Mouse (Mus musculus) cerebellum, adult 2 months (tissue): ENCODE data around the gene Kcnk12.

Experiments
- CTCF ChIP-seq: fragments of 200-500 bp; IDR thresholded peaks from 2 replicates; pipeline ENCODE4 v1.5.1; 2011; ENCODE audit warnings: low read depth, mild to moderate bottlenecking, control low read depth, low read length, moderate library complexity, borderline replicate concordance; ENCODE audit not compliant: insufficient read depth
- POLR2A ChIP-seq: fragments of 200-500 bp; IDR thresholded peaks from 2 replicates; pipeline ENCODE4 v1.6.1; 2011; ENCODE audit warnings: low read length, control low read depth, borderline replicate concordance; ENCODE audit not compliant: insufficient read depth

GRCm38 (mm10) chr17:87784141-87784831 lies 13.5 kb downstream of the Kcnk12 start:
- no peak for TF ChIP-seq POLR2A
- no peak for TF ChIP-seq CTCF
